Mouse (Mus musculus) C2C12 (cell line): ENCODE measurements around the gene Smchd1.

Source experiments
- CEBPB ChIP-seq: IDR thresholded peaks from one replicate; pipeline ENCODE4 v1.6.1; 2011; ENCODE audit warnings: low read depth, mild to moderate bottlenecking, control low read depth, moderate library complexity
- CTCF ChIP-seq: IDR thresholded peaks from one replicate; pipeline ENCODE4 v1.5.1; 2011; ENCODE audit not compliant: control insufficient read depth, insufficient read depth, insufficient read length
- FOSL1 ChIP-seq: IDR thresholded peaks from one replicate; pipeline ENCODE4 v1.8.0; 2011; ENCODE audit warnings: mild to moderate bottlenecking, low read length; ENCODE audit not compliant: poor library complexity, insufficient read depth, severe bottlenecking
- MAX ChIP-seq: IDR thresholded peaks from one replicate; pipeline ENCODE4 v1.6.1; 2011; ENCODE audit warnings: mild to moderate bottlenecking, control low read depth
- USF1 ChIP-seq: IDR thresholded peaks from one replicate; pipeline ENCODE4 v1.6.1; 2011; ENCODE audit warnings: low read depth, mild to moderate bottlenecking, control low read depth, moderate library complexity

DNA sequence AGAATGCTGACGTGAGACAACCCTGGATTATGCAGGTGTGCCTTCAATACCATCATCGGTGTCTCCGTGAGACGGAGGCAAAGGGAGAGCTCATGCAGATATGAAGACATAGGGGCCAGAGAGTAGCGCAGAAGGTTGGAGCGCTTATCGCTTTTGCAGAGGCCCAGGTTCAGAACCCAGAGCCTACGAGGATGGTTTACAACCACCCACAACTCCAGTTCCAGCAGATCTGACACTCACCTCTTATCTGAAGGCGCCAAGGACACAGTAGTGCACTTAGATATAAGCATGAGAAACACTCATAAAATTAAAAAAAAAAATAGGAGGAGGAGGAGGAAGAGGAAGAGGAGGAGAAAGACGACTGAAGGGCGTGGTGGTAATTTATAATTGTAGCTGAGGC, 35.2 kb upstream of the Smchd1 start:
- TF ChIP-seq CTCF (no peak), CEBPB (no peak), USF1 (no peak), FOSL1 (no peak), MAX (no peak)
